Mouse (Mus musculus) mouse embryonic stem cell (cell line): ENCODE measurements at regions not wholly inside any gene's neighbourhood (a gene's known extent, or its start where the extent isn't known, plus 50 kb on each side); places are given as distances from the start of the nearest gene placed in this dataset.

ENCODE experiments used
- in situ Hi-C, 2 experiments: fragments of 300-500 bp; cut with MboI; formaldehyde crosslinking; loops; 1 replicate in 1 of 2; 3 replicates in 1 of 2; pipeline ENCODE4 v1.14.3; 2019 to 2020; ENCODE audit warnings: low sequenced_read_pairs in 2 of 2, low pct_unique_long_range_greater_than_20kb in 1 of 2, mixed read lengths in 1 of 2; ENCODE audit not compliant: unreplicated experiment in 1 of 2

DNA sequence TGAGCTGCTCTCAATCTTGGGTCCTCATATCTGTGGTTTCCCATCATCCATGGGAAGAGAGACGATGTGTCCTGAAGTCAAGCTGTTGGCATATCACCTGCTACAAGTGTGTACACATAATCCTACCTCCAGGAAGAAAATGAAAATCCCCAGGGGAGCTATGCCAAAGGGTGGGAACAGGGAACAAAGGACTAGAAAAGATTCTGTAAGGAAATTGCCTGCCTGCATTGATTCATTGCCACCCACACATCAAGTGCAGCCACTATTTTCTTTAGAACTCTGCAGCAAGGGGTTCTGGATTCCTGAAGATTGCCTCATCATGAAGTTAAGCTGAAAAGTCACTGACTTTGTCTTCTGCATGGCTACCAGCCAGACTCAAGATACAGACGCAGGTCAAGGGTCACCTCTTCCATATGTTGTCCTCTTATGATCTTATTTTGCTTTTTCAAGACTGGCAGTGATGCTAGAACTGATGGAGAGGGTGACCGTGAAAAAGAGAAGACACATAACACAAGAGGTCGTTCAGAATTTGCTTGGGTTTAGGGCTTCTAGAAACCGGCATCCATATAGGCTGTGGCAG, 251.6 kb upstream of the Foxq1 start:
- in situ Hi-C loops: no loop called here

DNA sequence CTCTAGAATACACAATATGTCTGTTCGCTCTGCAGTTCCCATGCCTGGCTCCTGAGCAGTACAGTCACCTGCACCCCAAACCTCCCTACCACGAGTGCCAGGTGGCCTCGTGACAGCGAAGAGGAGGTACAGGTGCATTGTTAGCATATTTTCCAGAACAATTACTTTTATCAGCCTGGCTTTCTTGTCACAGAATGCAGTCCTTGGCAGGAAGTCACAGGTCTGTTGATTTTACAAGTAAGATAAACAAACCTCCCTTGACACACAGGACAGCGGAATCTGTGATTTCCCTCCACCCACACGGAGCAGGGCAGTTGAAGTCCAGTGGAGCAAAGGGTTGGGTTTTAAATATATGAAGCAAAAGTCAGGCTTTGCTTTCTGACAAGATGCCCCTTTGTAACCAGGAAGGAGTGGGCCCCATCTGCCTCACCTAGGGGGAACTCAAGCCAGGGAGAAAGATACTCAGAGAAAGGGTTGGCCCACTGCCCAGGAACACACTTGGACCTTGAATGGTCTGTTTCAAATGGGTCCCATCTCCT, 246.8 kb upstream of the Foxq1 start:
- in situ Hi-C loops: no loop called here

DNA sequence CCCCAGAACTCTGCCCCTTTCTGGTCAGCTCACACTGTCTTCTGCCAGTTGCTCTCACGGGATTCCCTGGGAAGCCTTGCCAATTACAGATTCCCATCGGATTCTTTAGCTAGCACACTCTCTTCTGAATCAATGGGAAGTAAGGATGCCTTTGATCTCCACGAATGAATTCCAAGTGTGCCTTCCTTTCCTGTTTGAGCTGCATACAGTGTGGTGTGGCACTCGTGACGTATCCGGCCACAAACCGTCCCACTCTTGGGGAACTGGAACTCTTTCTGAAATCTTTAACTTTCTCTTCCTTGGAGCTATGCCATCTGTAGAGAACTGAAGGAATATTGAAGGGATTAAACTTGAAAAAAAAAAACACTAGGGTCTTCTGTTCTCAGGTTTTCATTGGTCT, 243.2 kb upstream of the Foxq1 start:
- in situ Hi-C loops: no loop called here

DNA sequence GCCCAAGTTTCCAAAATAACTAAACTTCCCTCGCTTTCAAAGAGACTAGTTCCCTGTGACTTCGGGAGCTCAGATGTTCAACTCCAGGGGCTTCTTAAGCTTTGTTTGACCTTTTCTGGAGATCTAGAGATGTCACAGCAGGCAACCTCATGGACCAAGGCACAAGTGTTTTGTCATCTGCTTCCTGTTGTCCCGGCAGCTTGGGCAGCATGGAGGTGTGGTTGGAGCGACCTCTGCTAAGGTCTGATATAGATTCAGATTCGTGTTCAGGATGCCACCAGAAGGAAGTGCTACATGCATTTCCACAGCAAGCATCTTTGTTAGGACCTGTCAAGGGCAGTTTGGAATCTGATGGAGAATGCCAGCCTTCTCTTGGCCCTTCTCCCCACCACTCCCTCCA, 242.1 kb upstream of the Foxq1 start:
- in situ Hi-C loops: no loop called here

DNA sequence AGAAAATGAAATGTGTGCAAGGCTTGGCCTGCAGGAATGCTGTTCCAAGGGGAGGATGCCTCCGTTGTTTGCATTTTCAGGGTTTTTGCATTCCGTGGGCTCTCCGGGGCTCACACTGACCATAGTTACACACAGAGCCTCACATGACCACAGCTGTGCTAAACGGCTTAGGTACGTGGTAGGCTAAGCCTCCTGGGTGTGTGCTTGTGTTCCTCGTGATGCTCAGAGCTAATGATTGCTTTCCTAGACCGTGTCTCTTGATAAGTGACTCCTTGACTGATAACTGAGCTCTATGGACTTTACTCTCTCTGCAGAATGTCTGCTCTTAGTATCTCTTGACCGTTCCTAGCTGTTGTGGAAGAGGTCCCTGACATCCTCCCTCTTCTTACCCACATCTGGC, 238.9 kb upstream of the Foxq1 start:
- in situ Hi-C loops: no loop called here

DNA sequence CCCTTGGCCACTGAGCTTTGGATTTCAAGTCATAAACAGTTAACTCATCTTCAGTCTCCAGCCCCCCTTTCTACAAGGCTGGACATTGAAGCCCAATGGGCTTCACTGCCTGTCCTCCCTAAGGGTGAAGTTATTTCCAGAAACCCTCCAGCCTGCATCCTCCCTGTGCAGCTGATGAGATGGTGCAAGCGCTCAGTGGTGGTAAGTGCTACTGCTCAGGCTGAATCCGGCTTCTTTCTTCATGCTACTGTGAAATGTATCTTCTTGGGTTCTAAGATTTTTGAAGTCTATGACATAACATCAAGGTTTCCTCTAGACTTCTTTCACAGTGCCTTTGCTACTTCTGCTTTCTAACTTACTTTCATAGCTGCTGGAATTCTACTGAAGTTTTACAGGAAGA, 237.9 kb upstream of the Foxq1 start:
- in situ Hi-C loops: no loop called here

DNA sequence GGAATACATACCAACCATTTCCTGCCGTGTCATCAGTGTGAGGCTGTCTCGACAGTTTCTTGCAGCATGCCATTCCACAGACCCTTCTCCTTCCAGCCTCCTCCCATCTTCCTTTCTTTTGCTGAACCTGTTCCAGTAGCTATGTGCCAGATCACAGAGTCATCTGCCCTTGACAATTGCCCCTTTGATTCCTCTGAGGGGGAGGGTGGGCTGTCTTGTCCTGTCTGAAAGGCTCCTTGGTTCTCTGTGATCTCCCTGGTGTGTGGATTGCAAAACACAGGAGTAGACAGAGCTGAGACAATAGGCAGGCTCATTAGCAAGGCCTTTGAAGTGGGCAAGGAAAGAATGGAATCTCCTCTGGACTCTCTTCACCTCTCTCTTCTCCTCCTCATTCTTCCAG, 234.5 kb upstream of the Foxq1 start:
- in situ Hi-C loops: no loop called here

DNA sequence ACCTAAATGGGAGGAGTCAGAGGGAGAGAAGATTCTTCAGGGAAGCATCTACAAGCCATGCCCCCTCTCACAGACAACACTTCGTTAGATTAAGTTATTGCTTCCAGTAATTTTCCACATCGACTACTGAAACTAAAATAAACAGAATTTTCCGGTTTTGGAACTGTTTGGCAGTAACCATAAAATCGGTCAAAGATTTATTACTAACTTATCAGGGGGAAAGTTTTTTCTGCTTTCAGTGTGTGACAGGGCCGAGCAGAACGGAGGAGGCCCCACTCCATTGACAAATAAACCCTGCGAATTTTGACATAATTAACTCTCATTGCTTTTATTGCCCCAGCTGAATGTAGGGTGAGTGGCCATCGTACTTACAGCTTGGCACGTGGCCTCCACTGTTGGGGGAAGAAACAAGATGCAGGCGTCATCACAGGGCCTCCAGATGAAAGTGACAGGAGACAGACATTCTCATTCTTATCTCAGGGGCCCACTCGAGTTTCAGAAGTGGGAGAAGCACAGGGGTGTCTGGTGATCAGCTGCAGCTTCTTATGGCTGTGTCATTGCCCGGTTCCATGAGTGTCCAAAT, 229.6 kb upstream of the Foxq1 start:
- in situ Hi-C loops: no loop called here

DNA sequence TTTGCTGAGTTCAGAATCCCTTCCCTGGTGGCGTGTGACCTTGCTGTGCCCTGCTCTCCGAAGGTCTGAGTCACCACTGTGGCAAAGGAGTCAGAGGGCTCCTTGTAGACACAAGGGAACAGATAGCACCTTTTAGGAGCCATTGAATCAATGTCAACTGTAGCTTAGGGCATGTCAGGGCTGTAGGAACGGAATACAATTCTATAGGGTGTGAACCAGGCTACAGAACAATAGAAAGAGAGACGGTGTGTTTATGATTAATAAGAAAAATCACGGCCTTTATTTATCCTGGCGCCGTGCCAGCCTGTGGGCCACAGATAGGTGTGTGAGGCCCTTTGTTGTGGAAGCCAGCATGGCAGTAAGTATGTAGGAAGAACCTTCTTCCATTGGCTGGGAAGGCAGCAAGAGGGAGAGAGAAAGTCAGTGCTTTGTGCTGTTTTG, 228.4 kb upstream of the Foxq1 start:
- in situ Hi-C loops: no loop called here

DNA sequence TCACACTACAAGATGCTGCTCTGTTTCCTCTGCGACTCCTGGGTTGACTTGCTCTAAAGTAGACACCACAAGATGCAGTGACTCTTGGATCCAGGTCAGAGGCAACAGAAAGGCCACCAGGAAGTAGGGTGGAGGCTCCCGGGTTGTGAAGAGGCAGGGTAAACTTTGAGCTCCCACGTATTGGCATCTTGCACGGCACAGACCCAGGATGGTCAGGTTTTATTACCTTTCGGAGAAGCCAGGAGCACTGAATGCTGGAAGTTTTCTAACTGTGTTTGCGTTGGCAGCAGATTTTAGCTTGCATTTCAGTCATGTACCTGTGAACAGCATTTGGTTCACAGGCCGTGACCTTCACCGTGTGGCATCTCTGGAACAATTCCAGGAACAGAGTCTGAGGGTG, 227.2 kb upstream of the Foxq1 start:
- in situ Hi-C loops: no loop called here

DNA sequence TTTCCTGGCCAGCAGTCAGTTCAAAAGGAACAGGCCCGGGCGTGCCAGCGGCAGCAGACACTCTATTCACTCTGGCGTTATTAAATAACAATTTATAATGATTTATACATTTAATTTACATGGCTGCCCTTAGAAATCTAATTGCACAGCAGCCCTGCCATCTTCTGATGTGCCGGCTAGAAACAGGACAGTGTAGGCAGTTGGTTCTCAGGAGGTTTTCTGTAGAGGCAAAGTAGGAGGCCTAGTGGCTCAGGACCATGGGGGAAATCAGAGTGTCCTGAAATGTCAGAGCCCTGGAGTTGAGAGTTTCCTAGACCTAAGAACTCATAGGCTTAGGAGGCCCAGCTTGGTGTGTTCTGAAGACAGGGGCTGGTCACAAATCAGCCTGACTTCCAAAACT, 225.2 kb upstream of the Foxq1 start:
- in situ Hi-C loops: no loop called here

DNA sequence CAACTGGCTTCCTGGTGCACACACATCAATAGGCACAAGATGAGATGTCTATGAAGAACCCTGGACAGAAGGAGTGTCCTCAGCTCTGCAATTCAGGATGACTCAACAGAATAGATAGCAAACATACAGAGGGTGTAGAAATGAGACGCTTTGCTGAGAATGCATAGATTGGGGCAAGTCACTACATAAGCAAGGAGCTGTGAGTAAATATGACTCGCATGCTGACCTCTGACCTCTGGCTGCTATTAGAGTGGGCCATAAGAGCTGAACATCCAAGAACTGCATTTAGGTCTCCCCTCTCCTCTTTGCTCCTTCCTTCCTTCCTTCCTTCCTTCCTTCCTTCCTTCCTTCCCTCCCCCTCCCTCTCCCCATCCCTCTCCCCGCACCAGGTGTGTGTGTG, 221.0 kb upstream of the Foxq1 start:
- in situ Hi-C loops: no loop called here

DNA sequence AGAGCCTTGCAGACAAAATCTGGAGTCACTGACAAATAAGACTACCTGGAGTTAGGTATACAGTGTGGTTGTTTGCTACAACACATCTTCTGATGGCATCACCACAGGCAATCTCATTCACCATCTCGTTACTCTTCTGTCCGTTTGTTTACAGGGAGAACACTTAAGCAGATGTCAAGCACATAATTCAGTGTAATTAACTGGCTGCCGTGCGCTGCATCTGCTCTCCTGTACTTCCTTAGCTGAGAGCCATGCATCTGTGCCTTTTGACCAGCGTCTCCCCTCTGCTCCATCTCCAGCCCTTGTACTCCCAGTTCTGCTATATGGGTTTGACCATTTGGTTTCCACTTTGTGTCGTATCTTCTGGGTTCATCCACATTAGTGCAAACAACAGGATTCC, 218.3 kb upstream of the Foxq1 start:
- in situ Hi-C loops: no loop called here

DNA sequence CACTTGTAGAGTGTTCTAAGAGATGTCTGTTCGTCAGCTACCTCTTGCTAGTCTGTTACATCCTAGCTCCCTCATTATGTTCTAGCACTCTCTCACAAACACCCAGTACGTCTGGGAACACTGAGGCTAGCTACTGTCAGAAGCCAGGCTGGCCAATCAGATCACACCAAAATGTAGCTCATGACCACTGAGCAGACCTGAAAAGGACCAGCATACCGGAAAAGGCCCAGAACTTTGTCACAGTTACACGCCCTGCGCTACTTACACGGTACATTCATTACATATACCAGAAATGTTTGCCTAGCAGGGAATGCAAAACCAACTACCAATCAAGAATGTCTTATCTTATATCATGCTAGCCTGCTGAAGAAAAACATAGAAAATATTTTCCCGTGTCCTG, 216.5 kb upstream of the Foxq1 start:
- in situ Hi-C loops: no loop called here

DNA sequence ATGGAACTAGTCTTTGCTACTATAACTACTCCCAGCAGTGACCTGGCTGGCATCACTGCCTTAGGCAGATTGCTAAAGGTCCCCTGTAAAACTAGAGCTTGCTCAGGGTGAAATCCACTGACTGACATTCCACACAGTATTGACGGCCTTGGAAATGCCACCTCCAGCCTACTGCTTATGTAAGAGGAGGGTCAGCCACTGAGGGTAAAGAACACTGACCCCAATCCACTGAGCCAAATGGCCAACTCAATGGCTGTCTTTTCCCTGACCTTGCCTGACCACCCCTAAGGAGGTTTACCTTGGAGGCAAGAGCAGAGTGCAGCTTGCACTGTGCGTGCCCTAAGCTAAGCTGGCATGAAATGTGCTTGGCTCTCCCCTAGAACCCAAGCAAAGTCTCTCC, 216.0 kb upstream of the Foxq1 start:
- in situ Hi-C loops: no loop called here

DNA sequence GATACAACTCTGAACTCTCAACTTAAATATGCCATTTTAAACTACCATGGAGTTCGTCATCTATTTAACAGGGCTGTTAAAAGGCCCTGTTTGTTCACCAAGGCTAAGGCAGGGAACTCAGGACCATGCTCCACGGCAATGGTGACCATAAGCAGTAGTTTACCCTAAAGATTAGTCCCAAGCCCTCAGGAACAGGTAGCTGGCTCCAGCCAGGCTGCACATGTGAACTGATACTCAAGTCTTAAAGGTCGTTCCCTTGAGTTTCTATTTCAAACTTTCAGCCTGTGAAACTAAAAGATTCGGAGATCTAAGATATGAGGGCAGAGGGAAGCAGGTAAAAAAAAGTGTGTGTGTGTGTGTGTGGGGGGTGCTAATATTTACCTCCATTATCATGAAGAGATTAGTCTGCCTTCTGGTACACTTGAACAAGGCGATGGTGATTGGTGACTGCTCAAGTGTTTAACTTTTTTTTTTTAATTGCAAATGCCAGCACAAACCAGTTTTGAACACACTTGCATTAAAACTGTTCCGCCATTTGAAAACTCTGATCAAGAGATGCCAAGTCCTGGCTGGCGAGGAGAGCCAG, 215.5 kb upstream of the Foxq1 start:
- in situ Hi-C loops: no loop called here

DNA sequence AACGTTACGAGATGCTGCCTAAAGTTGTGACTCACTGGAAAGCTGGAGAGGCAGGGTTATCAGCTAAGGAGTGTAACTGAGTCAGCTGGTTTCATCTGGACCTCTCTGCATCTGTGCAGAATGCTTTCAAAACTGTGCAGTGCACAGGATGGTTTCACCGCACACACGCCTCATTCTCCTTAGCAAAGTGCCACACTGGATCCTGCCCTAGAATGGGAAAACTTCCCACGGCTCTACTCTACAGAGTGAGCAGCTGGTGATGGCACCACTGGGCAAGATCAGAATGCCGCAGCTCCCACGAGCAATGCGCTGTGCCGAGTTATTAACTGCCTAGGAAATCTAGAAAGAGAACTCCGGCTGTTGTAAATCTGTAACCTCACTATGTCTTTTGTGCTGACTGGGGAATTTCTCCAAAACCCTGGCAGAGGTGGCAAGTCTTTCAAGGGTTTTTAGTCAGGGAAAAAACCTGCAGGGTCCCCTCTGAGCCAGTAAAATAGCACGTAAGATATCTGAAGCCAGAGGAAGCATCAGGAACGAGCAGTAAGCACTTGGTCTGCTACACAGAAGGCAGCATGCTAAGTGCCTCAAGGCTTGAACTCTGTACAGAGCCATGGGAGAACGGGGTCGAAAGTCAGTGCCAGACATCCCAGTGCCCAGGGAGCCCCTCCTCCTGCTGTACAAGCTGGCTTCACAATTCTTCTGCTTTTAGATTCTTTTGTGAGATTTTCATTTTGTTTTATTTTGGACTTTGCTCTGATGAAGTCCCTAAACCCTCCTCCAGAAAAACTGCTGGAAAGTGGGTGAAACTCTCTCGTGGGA, 214.4 kb upstream of the Foxq1 start:
- in situ Hi-C loops: no loop called here

DNA sequence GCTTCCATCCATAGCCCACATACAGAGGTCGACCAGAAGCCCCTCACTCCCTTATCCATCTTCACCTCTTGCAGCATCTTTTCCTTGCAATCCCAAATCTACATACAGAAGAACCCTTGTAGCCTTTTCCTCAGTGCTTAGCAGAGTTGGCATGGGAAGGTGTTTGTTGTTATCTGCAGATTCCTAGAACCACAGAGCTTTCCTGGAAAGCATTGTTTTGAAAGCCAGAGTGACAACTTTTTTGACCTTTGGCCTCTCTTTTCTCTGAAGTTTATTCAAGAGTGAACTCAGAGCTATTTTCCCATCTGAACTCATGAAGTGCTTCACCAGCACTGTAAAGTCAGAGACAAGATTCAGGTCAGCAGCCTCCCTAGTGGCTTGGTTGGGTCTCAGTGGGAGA, 209.7 kb upstream of the Foxq1 start:
- in situ Hi-C loops: no loop called here

DNA sequence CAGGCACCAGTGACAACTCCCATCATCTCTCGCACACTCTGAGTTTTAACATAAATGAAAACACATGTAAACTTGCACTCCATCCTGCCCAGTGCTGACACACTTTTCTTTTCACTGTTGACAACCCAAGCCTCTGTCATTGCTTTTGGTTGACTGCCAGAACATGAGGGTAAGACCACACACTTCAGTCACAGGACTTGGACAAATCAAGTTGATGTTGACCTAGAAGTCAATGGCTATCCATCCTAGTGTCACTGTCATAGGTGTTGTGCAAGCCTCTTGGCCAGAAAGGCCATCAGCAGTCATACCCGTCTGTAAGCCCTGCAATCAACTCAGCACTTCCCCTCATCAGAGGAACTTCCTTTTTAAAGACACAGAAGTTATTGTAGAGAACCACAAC, 208.9 kb upstream of the Foxq1 start:
- in situ Hi-C loops: no loop called here
